Mouse (Mus musculus) B cell, adult 2 months (primary cell): ENCODE measurements around the gene Ndufaf1.

Source experiments
- DNase-seq, 2 experiments: peaks; one replicate each; pipeline ENCODE4 v3.0.0; 2022

Gene Ndufaf1

DNA sequence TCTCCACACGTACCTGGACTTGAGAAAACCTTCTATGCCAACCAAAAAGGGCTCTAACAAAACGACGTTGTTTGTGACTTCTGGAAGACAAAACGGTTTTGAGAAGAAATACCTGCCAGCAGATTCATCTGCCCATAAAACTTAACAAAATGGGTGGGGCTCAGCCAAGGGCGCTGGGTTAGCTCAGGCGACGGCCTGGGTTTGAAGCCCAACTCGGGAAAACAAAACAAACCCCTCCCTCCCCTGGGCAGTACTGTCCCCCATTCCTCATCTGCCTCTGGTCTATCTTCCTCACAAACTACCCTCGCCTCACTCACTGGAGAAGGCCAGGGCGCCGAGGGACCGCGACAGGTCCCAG is 44.8 kb downstream of the Ndufaf1 start:
- no peak for DNase-seq

DNA sequence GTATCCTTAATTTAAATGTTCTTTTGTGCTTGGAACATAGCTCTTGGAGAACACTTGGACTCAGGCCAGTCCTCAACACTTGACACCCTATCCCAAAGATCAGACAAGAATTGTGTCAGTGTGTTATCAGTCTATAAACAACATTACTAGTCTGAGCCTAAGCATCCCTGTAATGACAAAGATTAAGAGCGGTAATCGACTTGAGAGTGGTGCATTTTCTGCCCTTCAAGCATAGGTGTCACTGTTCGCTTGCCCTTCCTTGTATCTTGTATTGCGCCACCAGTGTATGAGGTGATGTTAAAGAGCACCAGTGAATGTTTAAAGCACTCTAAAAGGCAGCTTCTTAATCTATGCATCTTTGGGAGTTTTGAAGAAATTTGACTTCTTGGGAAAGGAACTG is 55.6 kb downstream of the Ndufaf1 start:
- no peak for DNase-seq
